Mouse (Mus musculus) bone marrow, adult 2 months (tissue): ENCODE measurements around the gene Tpmt.

Experiments
- CTCF ChIP-seq: fragments of 200-500 bp; IDR thresholded peaks from 2 replicates; pipeline ENCODE4 v1.5.1; 2011; ENCODE audit warnings: low read length, control low read depth; ENCODE audit not compliant: control insufficient read depth, insufficient read depth
- POLR2A ChIP-seq: fragments of 200-500 bp; IDR thresholded peaks from 2 replicates; pipeline ENCODE4 v1.6.1; 2011; ENCODE audit warnings: low read depth, mild to moderate bottlenecking, control low read depth, low read length, borderline replicate concordance; ENCODE audit not compliant: control insufficient read depth

DNA sequence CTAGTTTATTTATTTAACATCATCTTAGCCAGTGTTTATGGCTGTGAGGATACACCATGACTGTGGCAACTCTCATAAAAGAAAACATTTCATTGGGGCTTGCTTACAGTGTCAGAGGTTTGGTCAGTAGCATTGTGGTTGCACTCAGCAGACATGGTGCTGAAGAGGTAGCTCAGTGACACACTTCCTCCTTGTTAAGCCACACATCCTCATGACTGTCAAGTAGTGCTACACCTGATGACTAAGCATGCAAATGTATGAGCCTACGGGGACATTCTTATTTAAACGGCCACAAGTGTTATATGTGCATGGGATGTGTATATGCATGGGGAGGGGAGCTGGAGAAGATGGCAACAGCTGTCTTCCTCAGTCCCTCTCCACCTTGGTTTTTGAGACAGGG lies 60.7 kb downstream of the Tpmt start:
- TF ChIP-seq CTCF (no peak), POLR2A (no peak)
